Mouse (Mus musculus) small intestine, adult 2 months (tissue): ENCODE measurements around the gene Diexf. TPM values are rescaled to one million over a fixed set of nuclear protein-coding genes. Genes with fewer than 3 reads are reported as not detected.

Source experiments
- H3K27ac ChIP-seq: fragments of 200-500 bp; 2 replicates; pipeline ENCODE4 v1.5.1; 2012; ENCODE audit warnings: low read depth, low read length, control low read depth, inconsistent platforms; ENCODE audit not compliant: insufficient read depth
- H3K27me3 ChIP-seq: fragments of 200-500 bp; 2 replicates; pipeline ENCODE4 v1.6.1; 2012; ENCODE audit warnings: mild to moderate bottlenecking, moderate library complexity, low read length, inconsistent platforms; ENCODE audit not compliant: control insufficient read depth, insufficient read depth
- H3K36me3 ChIP-seq: fragments of 200-500 bp; 2 replicates; pipeline ENCODE4 v1.6.1; 2012; ENCODE audit warnings: mild to moderate bottlenecking, low read length, control low read depth, inconsistent platforms; ENCODE audit not compliant: control insufficient read depth, insufficient read depth
- H3K4me1 ChIP-seq: fragments of 200-500 bp; 2 replicates; pipeline ENCODE4 v1.6.1; 2012; ENCODE audit warnings: low read length, inconsistent platforms, mixed read lengths; ENCODE audit not compliant: control insufficient read depth, insufficient read depth, insufficient read length
- H3K4me3 ChIP-seq: fragments of 200-500 bp; 2 replicates; pipeline ENCODE4 v1.5.1; 2012; ENCODE audit warnings: low read depth, mild to moderate bottlenecking, control low read depth, inconsistent platforms, low read length, moderate library complexity
- CTCF ChIP-seq: fragments of 200-500 bp; IDR thresholded peaks from 2 replicates; pipeline ENCODE4 v1.5.1; 2012; ENCODE audit warnings: low read depth, mild to moderate bottlenecking, control low read depth, inconsistent platforms, low read length, moderate library complexity, mixed read lengths; ENCODE audit not compliant: insufficient replicate concordance, insufficient read length; ENCODE audit errors: extremely low read depth
- POLR2A ChIP-seq: fragments of 200-500 bp; IDR thresholded peaks from 2 replicates; pipeline ENCODE4 v1.6.1; 2012; ENCODE audit warnings: low read depth, mild to moderate bottlenecking, control low read depth, inconsistent platforms, low read length, moderate library complexity
- WGBS: fragments of 180-500 bp; shearing (Covaris S2); methylation state at CpG from one replicate; pipeline ENCODE4 v1.1.7; 2018; 5-methylcytosine and 5-hydroxymethylcytosine counted together
- polyA plus RNA-seq: library from polyadenylated mRNA; depleted of rRNA; stranded (reverse); fragments of >200 nt; gene quantifications from 2 replicates; pipeline ENCODE4 v1.2.3, GENCODE M21; 2012

Diexf gene
- polyA plus RNA-seq, 1 experiment: 5.5 TPM

DNA sequence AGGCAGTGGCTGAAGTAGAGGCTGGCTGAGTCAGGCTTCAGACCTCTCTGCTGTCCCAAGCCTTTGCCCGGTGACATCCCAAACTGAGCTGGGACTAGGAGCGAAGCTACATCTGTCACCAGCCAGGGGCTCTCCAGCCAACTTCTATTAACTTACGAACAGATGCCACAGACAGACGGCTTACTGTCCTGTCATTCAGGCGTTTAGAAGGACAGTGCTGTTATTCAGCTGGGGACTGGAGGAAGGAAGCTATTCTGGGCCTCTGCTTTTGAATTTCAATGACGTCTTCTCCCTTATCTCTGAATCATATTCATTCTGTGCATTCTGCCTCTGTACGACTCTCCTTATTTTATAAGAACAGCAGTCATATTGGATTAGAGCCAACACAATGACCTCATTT lies 21.1 kb upstream of the Diexf start:
- no peaks in the 10 kb centered on the region for H3K27me3 ChIP-seq
- H3K4me1 ChIP-seq: peaks cover 4% of the 10 kb centered on the region; the same call in 1 of the 2 replicates
- no peaks in the 10 kb centered on the region for H3K36me3 ChIP-seq
- WGBS: 60% methylated on average over 7 of the region's 7 CpGs
- TF ChIP-seq CTCF (no peak), POLR2A (no peak)
- H3K27ac ChIP-seq: no peak overlapping the region
- no peak overlapping the region for H3K4me3 ChIP-seq

DNA sequence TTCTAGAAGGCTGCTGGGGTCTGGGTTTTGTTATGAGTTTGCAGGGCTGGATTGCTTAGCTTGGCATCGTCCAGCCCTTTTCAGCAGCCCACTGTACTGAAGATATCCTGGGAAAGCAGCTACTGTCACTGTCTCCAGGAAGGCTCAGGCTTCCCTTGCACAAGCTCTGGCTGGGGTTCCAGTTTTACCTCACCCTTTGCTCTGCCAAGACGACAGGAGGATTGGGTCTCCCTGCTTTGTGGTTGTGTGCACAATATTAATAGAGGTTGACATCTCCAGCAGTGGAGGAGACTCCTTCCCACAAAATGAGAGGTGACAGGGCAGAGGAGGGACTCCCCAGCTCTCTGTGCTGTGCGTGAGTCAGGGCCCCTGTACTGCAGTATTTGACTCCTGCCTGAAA lies 19.2 kb upstream of the Diexf start:
- no peak overlapping the region for H3K4me3 ChIP-seq
- H3K27me3 ChIP-seq: no peaks in the 10 kb centered on the region
- no peak for TF ChIP-seq POLR2A
- no peak for TF ChIP-seq CTCF
- H3K36me3 ChIP-seq: no peaks in the 10 kb centered on the region
- no peak overlapping the region for H3K27ac ChIP-seq
- WGBS: 79% methylated on average over 3 of the region's 3 CpGs
- H3K4me1 ChIP-seq: no peaks in the 10 kb centered on the region

DNA sequence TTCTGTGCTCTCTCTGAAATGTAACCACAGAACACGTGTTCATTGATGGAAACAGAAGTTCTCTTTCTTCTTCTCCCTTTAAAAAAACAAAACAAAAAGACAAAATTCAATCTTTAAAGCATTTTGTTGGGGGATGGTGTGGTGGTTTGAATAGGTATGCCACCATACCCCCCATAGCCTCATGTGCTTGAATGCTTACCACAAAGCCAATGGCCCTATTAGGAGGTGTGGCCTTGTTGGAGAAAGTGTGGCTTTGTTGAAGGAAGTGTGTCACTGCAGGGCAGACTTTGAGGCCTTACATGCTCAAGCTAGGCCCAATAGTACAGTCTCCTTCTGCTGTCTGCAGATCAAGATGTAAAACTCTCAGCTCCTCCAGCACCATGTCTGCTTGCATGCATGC lies 16.3 kb upstream of the Diexf start:
- WGBS: 71% methylated on average over 1 of the region's 1 CpGs

DNA sequence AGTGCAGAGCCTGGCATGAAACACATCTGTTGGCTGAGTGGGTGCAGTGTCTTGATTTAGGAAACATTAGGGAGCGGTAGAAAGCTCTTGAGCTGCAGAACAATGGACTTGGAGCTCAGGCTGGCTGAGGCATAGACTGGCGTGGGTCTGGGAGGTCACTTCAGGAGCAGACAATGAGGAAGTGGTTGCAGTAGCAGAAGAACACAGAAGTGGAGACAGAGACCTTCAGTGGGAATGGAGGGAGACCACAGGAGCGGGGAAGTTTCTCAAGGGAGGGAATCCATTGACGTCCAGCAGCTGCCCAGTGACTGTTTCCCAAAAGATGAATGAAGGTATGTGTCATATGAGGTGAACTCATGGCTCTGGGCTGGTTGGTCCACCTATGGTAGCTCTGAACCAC lies 15.0 kb upstream of the Diexf start:
- Histone ChIP-seq H3K4me3 (no peak overlapping the region), H3K27ac (no peak overlapping the region), H3K27me3 (no peaks in the 10 kb centered on the region), H3K36me3 (no peaks in the 10 kb centered on the region), H3K4me1 (no peaks in the 10 kb centered on the region)
- WGBS: 76% methylated on average over 4 of the region's 4 CpGs
- TF ChIP-seq POLR2A: no peak
- TF ChIP-seq CTCF: no peak

More for the DNA sequence above, 16.3 kb upstream of the Diexf start:
- no peak overlapping the region for H3K27ac ChIP-seq
- no peaks in the 10 kb centered on the region for H3K27me3 ChIP-seq
- H3K36me3 ChIP-seq: no peaks in the 10 kb centered on the region
- no peaks in the 10 kb centered on the region for H3K4me1 ChIP-seq
- no peak overlapping the region for H3K4me3 ChIP-seq
- TF ChIP-seq CTCF (no peak), POLR2A (no peak)

DNA sequence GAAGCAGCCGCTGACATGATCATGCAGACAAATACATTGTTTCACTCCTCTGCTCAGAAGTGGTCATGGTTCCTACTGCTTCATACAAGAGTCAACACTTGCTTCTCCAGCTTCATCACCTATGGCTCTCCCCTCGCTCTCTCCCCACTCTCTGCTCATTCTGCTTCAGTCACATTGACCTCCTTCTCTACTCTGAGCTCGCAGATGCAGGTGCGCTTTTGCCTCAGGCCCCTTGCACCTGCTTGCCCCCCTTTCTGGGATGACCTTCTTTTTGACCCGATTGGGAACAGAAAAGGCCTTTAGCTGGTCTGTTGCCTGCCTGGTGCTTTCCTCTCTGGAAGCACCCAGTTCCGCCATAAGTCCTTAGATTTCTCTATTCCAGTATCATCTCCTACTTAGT lies 14.4 kb upstream of the Diexf start:
- Histone ChIP-seq H3K27ac (no peak overlapping the region), H3K4me1 (no peaks in the 10 kb centered on the region), H3K36me3 (no peaks in the 10 kb centered on the region), H3K27me3 (no peaks in the 10 kb centered on the region), H3K4me3 (no peak overlapping the region)
- WGBS: 89% methylated on average over 6 of the region's 6 CpGs
- TF ChIP-seq POLR2A: no peak
- TF ChIP-seq CTCF: no peak

DNA sequence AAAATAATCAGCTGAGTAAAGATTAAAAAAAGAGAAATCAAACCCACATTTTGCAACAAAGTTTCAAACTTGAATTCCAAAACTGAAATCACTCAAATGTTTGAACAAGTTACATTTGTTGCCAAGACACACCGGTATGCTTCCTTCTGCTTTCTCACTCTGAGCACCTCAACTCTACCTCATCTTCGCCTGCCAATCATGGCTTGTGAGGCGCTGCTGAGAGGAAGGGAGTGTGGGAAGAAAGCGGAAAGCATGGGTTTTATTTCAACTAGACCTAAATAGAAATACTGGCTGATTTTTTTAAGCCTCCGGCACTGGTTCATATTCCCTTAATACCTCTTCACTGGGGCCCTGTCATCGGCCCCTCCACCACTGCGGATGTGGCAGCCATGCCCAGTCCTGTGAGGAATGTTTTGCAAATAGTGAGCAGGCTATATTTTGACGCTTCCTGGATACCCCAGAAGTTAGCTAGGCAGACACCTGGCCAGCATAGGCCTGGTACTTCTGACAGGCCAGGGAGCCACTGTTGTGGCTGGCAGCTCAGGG lies 12.5 kb upstream of the Diexf start:
- H3K27ac ChIP-seq: no peak overlapping the region
- 85% methylated on average over 8 of the region's 8 CpGs for WGBS
- TF ChIP-seq POLR2A (no peak), CTCF (no peak)
- no peak overlapping the region for H3K4me3 ChIP-seq
- no peaks in the 10 kb centered on the region for H3K4me1 ChIP-seq
- no peaks in the 10 kb centered on the region for H3K36me3 ChIP-seq
- H3K27me3 ChIP-seq: no peaks in the 10 kb centered on the region

DNA sequence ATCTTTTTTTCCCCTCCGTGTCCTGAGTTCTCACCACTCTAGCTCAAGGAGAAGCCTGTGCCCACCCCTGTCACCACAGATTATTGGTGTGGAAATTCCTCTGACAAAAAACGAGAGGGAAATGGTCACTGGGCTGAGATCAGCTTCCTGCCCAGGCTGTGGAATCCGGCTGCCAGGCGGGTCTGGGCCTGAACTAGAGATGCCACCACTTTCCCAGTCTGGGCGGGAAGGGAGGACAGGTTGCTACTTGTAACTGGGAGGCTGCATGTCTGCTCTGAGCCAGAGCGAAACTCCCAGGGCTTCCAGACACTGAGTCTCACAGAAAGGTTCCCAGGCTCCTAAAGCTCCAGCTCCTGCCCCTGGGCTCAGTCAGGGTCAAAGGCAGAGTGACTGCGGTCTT lies 11.0 kb upstream of the Diexf start:
- no peaks in the 10 kb centered on the region for H3K36me3 ChIP-seq
- H3K4me1 ChIP-seq: no peaks in the 10 kb centered on the region
- H3K27me3 ChIP-seq: no peaks in the 10 kb centered on the region
- H3K27ac ChIP-seq: no peak overlapping the region
- TF ChIP-seq CTCF: no peak
- TF ChIP-seq POLR2A: no peak
- H3K4me3 ChIP-seq: no peak overlapping the region
- WGBS: 86% methylated on average over 7 of the region's 7 CpGs

DNA sequence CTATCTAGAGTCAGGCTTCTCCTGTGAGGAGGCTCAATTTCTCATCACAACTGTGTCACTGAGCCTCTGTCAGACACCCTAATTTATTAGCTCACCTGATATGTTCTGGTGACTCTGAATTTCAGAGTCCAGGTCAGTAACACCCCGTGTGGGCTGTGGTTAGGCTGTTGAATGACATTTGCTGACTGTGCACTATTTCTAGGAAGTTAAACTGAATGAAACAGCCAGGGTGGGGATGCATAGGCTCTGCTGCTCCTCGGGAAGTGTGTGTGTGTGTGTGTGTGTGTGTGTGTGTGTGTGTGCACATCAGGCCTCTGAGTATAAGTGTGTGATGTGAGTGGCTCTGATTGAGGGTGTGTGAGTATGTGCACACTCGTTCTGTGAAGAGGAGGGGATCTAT lies 8.6 kb upstream of the Diexf start:
- Histone ChIP-seq H3K27ac (no peak overlapping the region), H3K4me1 (no peaks in the 10 kb centered on the region), H3K36me3 (no peaks in the 10 kb centered on the region), H3K4me3 (no peak overlapping the region), H3K27me3 (no peaks in the 10 kb centered on the region)
- TF ChIP-seq POLR2A (no peak), CTCF (no peak)
- 29% methylated on average over 3 of the region's 3 CpGs for WGBS
